Mouse (Mus musculus): ENCODE measurements around the gene Agtr1b.

DNA sequence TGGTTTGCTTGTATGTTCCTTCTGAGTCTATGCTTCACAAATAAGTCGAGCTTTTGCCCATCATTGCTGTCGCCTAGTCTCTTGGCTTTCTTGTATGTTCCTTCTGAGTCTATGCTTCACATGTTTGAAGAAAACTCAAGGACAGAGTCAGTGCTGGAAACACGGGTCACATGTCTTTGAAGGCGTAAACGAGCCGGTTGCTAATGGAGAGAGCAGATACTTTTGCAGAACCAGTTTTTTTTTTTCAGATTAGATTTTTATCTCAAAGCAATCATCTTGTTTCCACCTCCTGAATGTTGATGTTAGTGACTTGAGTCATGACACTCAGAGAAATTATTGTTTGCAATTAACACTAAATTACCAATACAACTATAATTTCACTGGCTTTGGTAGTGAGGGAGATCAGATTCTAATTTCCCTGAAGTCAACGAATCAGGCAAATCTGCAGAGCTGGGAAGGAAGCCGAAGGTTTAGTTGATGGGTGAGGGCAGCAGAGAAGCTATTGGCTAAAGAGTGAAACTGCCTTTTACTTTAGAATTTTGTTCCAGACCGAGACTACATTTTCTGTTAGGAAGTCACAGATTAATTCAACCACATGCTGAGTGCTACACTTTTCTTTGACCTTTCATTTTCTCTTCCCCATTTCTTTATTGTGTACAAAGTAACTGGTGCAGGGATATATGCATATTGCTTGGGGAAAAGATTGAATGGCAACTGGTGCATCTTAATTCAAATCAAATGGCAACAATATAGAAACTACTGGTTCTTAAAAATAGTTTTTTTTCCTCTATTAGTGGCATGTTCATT is 72.2 kb downstream of the Agtr1b start:
- no peak for TF ChIP-seq ZC3H11A (IDR thresholded peaks at IDR 0.05; ENCODE audit: borderline replicate concordance, low read depth, low read length)
- TF ChIP-seq MAFK (IDR thresholded peaks at IDR 0.05; ENCODE audit: insufficient read depth, low read depth, low read length), result no peak
- no peak for TF ChIP-seq HCFC1 (IDR thresholded peaks at IDR 0.05; ENCODE audit: borderline replicate concordance, insufficient read depth, low read length)
